Mouse (Mus musculus) liver, adult (tissue): ENCODE data around the gene Oxsr1.

Source experiments
- GATA4 ChIP-seq: IDR thresholded peaks from 2 replicates; pipeline ENCODE4 v1.6.1; 2014; ENCODE audit warnings: mild to moderate bottlenecking, low read length; ENCODE audit not compliant: insufficient replicate concordance

The Oxsr1 gene

GRCm38 (mm10) chr9:119205756-119206155, 116.5 kb downstream of the Oxsr1 start:
- no peak for TF ChIP-seq GATA4

GRCm38 (mm10) chr9:119203617-119204016, 118.6 kb downstream of the Oxsr1 start:
- no peak for TF ChIP-seq GATA4

GRCm38 (mm10) chr9:119201653-119202052, 120.6 kb downstream of the Oxsr1 start:
- TF ChIP-seq GATA4 = no peak

DNA sequence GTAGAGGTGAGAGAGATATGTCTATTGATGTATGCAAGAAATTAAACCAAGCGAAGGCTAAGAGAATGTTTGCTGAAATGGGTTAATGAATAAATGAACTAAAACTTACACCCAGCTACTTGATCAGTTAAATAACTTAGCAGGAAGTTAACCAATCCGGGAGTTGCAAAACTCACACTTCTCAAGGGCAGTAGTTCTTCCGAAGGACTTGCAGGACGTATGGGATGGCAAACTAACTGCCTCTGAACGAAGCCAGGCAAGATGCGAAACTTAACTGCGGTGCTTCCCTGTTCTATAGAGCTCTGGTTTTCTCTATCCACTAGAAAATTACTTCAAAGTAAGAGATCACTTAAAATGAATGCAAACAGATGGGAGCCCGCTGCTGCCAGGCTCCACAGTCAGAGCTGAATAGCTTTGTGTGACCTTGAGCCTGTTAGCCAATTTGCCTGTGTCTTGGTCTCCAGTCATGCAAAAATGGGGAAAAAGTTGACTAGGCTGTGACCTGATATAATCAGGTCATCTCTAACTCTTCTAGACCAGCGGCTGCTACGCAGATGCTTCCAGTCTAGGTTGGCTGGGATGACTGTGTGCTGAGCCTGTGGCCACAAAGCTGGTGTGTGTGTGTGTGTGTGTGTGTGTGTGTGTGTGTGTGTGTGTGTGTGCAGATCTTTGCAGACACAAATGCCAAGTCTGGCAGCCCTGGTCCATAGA, 122.9 kb downstream of the Oxsr1 start:
- TF ChIP-seq GATA4 = no peak

DNA sequence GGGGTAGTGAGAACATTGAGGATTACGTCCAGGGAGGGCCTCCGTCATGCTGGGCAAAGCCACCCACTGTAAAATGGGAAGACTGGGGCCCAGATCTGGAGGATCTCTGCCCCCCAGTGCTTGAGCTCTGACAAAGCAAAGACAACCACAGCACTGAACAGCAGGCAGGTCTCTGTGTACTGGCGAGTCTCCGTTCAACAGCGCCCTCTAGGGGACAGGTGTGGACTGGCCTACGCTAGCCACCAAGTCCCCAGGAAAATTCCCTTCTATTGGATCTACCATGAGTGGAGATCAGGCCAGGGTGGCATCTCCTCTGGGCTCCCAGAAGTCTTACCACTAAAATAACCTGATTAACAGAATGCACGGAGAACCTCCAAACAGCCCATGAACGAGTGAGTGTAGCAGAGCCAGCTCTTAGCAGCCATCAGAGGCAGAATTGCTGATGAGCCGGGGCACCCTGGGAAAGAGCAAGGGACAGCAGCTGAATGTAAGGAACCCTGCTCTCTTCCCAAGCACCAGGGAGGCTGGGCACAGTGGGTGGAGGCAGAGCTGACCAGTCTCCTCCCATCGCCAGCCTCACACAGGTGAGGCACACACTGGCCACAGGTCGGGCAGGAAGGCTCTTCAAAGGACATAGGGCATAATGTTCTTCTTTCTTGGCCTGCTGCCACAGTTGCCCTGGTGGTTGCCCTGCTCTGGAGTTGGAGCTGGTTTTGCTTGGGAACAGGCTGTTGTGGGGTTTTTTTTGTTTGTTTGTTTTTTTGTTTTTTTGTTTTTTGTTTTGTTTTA, 129.8 kb downstream of the Oxsr1 start:
- no peak for TF ChIP-seq GATA4
